Mouse (Mus musculus) cortical plate, adult 2 months (tissue): Measurements from ENCODE around the gene Gm10382.

ENCODE experiments used
- CTCF ChIP-seq: fragments of 200-500 bp; IDR thresholded peaks from 2 replicates; pipeline ENCODE4 v1.5.1; 2011; ENCODE audit warnings: mild to moderate bottlenecking, control low read depth, low read length; ENCODE audit not compliant: insufficient read depth; ENCODE audit errors: extremely low read depth
- POLR2A ChIP-seq: fragments of 200-500 bp; IDR thresholded peaks from 2 replicates; pipeline ENCODE4 v1.6.1; 2011; ENCODE audit warnings: mild to moderate bottlenecking, low read length, control low read depth; ENCODE audit not compliant: insufficient read depth; ENCODE audit errors: extremely low read depth

- TF ChIP-seq CTCF (no peak), POLR2A (no peak)
Observed at GRCm38 (mm10) chr5:125389131-125389578, at the start of gene Gm10382.
